Mouse (Mus musculus) forelimb bud, embryonic 11.5 days (tissue): ENCODE results near the gene Atp6v1g2.

Source experiments
- DNase-seq: peaks from one replicate; pipeline ENCODE4 v3.0.0-alpha.2; 2012; ENCODE audit warnings: low read depth, low spot score

The Atp6v1g2 gene

GRCm38 (mm10) chr17:35233114-35233980, at the start of gene Atp6v1g2:
Gene Atp6v1g2, plus strand, starts transcription at chr17:35233660.
- no peak for DNase-seq

DNA sequence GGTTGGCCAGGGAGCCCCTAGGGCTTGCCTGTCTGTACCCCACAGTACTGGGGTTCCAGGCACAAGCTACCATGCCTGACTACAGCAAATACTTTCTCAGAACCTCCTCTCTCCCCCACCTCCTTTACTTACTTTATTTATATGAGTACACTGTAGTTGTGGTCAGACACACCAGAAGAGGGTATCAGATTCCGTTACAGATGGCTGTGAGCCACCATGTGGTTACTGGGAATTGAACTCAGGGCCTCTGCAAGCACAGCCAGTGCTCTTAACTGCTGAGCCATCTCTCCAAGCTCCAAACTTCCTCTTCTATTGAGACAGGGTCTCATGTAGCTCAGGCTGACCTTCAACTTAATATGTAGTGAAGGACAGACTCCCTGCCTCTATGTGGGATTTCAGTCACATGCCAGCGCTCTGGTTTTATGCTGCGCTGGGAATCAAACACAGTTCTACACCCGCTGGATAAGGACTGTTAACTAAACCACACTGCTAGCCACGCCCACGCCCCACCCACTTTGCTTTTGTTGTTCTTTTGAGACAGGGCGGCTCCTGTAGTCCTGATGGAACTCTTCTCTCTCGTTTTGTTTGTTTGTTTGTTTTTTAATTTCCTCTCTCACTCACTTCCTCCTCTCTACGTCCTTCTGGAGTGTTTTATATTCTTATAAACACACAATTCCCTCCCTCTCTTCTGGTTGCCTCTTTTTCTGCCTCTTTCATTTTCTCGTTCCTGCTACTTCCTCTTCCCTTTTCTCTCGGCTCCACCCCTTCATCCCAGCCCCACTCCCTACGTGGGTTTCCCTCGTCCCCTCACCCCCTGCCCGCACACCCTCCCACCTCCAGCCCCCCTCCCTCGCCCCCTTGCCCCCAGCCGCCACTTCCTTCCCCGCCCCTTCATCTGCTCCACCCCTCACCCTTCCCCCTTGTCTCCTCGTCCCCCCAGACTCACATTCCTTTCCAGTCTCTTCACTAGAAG, 47.5 kb upstream of the Atp6v1g2 start:
- DNase-seq = peak; percentile 58

DNA sequence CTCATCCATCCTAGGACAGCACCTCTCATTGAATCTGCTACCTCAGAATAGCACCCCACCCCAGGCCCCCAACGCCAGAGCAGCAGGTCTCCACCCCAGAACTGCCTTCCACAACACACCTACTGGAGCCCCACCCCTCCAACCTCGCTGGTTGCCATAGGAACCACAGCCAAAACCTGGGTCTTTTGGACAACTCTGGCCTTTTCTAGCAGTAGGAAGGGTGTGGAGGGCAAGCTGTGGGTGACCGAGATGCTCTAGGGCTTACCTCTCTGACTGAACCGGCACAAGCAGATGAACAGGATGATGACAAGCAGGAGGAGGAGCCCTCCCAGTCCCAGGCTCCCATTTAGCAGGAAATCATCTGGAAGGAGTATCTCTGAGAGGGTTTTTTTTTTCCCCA, 46.8 kb upstream of the Atp6v1g2 start:
- peak; percentile 61 for DNase-seq

GRCm38 (mm10) chr17:35187345-35187744, 46.1 kb upstream of the Atp6v1g2 start:
- DNase-seq = no peak

GRCm38 (mm10) chr17:35187959-35188610, 45.4 kb upstream of the Atp6v1g2 start, which contains the start of gene Lst1:
Gene Lst1, minus strand, starts transcription at chr17:35188439.
- DNase-seq = no peak

GRCm38 (mm10) chr17:35189186-35189585, 44.3 kb upstream of the Atp6v1g2 start:
- no peak for DNase-seq

- DNase-seq = no peak
Observed at GRCm38 (mm10) chr17:35190096-35190495, 43.4 kb upstream of the Atp6v1g2 start.

DNA sequence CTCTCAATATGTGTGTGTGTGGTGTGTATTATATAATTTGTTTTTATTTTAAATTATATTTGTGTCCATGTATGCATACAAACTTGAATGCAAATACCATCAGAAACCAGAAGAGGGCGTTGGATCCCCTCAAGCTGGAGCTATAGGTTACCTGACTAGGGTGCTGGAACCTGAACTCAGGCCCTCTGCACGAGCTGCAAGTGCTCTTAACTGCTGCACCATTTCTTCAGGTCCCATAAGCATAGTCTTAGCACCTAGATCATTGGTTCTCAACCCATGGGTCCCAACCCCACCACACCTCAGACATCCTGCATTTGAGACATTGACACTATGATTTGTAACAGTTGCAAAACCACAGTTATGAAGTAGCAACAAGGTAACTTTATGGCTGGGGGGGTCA, 41.7 kb upstream of the Atp6v1g2 start:
- no peak for DNase-seq

- DNase-seq = no peak
Observed at GRCm38 (mm10) chr17:35192924-35193323, 40.5 kb upstream of the Atp6v1g2 start.

DNA sequence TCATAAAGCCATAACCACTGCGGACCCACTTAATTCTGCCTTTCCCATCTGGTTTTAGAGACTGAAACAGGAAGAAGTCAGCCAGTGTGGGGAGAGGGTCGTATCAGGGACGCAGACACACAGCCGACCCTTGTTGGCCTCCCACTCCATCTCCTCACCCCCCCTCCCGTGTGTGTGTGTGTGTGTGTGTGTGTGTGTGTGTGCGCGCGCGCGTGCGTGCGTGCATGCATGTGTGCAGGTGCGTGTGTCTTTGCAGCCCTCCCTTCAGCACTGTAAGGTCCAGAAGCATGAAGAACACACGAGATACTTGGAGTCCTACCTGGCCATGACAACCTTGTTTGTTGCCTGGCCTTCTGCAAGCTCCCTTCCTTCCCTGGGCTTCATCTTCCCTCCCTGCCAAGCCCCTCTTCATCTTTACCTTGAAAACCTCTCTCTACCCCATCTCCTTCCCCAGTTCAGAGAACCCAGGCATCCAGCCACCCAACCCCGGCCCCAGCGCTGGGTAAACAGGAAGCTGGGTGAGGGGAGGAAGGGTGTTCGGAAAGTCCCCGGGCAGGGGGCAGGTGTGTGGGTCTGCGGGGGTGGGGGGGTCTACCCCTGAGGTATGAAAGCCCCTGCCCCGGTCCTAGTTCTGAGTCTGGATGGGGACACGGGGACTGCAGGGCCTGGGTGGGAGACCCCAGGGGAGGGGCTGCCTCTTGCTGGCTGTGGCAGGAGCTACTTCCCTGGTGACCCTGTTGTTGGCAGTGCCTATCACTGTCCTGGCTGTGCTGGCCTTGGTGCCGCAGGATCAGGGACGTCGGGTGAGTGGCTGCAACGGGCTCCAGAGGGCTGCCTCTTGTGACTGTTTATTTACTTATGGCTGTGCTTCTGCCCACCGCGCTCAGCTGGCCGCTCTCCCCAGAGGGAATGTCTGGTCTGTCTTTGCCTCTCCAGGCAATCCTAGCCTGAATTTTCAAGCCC, 39.3 kb upstream of the Atp6v1g2 start, which contains the start of gene Ltb:
Gene Ltb, plus strand, starts transcription at position 559 of the 963 bp plus-strand sequence.
- DNase-seq = no peak

- no peak for DNase-seq
Observed at GRCm38 (mm10) chr17:35194844-35195630, 38.4 kb upstream of the Atp6v1g2 start.

DNA sequence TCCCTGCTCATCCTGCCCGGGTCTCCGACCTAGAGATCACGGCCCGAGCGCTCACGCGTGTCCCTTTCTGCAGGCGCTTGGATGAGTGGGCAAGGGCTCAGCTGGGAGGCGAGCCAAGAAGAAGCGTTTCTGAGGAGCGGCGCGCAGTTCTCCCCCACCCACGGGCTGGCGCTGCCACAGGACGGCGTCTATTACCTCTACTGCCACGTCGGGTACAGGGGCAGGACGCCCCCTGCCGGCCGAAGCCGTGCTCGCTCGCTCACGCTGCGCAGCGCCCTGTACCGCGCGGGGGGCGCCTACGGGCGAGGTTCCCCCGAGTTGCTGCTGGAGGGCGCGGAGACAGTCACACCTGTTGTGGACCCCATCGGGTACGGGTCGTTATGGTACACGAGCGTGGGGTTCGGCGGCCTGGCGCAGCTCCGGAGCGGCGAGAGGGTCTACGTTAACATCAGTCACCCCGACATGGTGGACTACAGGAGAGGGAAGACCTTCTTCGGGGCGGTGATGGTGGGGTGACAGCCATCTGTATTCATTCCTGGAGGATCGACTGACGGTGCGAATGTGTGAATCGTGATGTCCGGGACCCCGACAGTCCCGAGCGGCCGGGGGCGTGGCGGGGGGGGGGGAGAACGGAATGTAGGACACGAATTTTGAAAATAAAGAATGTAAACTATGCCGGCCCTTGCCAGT, 37.7 kb upstream of the Atp6v1g2 start:
- peak; percentile 69 for DNase-seq

- no peak for DNase-seq
Observed at GRCm38 (mm10) chr17:35196321-35196641, 37.2 kb upstream of the Atp6v1g2 start.

DNA sequence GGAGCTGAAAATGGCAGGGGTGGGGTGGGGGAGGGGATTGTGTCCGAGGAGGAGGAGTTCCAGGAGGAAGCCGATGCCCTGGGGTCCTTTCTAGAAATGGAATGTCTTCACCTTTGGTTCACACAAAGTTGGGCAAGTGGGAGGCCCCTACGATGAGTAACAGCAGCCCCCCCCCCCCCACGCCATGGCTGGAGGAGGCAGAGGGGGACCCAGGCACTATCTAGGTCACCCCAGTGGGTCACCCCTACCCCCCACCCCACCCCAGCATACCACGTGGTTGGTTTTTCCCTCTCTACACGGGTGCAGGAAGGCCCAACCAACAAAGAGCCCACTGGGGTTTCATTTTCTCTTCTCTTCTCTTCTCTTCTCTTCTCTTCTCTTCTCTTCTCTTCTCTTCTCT, 36.3 kb upstream of the Atp6v1g2 start:
- no peak for DNase-seq

- no peak for DNase-seq
Observed at GRCm38 (mm10) chr17:35198029-35198428, 35.4 kb upstream of the Atp6v1g2 start.

DNA sequence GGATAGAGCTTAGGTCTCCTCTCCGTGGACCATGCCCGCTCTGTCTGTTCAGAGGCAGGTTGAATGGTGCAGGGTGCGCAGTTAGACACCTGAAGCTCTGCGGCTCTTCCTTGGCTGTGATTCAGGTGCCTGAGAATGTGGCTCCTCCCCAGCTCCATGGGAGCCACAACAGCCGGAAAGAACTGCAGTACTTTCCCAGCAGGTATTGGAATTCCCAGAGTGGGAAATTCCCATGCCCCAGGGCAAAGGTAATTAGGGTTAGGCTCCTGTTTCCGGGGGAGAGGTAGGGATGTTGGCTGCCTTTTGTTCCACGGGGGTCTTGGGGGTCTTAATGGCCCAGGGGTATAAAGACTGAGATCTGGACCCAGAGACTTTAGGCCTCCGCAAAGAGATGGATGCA, 34.5 kb upstream of the Atp6v1g2 start:
- DNase-seq = no peak

DNA sequence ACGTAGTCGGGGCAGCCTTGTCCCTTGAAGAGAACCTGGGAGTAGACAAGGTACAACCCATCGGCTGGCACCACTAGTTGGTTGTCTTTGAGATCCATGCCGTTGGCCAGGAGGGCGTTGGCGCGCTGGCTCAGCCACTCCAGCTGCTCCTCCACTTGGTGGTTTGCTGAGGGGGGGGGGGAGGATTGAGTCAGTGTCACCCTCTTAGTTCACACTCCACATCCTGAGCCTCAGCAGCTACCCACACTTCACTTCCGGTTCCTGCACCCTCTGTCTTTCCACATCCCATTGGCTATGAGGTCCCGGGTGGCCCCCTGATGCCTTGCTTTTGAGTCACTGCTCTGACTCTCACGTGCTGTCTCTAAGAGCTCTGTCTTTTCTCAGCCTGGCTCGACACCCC, 33.1 kb upstream of the Atp6v1g2 start:
- DNase-seq = no peak

DNA sequence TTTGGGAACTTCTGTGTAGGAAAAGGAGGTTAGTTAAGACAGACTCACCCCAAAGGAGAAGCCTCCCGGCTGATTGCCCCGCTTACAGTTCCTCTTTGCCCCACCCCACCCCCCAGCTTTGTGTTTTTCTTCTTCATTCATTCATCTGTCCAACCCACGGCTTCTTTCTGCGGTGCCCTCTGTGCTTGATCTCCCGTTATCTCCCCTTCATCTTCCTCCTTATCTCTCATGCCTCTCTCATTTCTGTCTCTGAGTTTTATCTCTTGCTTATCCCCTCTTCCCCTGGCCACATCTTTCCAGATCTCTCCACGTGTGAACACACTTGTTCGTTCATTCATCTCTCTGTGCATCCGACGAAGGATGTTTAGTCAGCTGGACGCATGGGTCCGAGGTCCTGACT, 32.3 kb upstream of the Atp6v1g2 start:
- DNase-seq = no peak

GRCm38 (mm10) chr17:35201787-35202186, 31.7 kb upstream of the Atp6v1g2 start, which contains the start of gene Tnf:
Gene Tnf, minus strand, starts transcription at chr17:35202007.
- DNase-seq = no peak
